Mouse (Mus musculus) spleen, postnatal 4 days (tissue): ENCODE measurements around the gene Eda.
A peak's percentile ranks its signal among the peaks of the same experiment; 100 is the strongest.

Source experiments
- DNase-seq, 2 experiments: peaks; one replicate each; pipeline ENCODE4 v3.0.0; 2022; ENCODE audit warnings: low spot score in 2 of 2

Gene Eda

DNA sequence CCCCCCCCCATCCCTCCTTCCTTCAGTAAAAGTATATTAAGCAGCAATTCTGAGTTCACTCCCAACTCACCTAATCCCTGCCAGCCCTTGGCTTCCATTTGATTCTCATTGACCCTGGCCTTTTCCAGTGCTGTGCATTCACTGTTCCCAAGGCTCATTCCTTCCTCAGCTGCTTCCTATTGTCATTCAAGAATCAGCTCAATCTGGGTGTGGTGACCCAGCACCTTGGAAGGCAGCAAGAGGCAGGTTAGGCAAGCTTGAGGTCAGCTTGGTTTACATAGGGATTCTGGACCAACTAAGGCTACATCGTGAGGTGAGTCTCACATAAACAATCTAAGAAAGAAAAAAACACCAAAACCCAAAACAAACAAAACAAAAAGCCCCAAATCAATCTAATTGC is 433.8 kb downstream of the Eda start:
- DNase-seq: no peak

DNA sequence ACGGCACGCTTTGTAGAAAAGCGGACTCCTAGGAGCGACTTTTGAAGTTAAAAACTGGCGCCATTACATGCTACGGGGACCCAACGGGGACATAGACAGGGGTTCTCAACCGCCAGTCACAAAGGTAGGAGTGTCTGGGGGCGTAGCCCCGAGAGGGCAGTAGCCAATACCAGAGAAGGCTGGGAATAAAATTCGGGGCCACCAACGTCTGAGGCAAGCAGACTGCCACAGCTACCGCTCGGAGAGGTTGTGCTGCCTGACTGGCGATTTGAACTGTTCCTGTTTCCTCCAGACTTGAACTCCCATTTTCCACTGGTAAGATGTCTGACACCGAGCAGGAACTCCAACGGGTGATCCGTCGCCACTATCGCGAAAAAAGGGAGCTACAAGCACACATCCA is 453.3 kb downstream of the Eda start, which contains the start of gene Otud6a:
TSS of gene Otud6a (plus strand) at position 321 of the 400 bp plus-strand sequence.
- DNase-seq: no peak

DNA sequence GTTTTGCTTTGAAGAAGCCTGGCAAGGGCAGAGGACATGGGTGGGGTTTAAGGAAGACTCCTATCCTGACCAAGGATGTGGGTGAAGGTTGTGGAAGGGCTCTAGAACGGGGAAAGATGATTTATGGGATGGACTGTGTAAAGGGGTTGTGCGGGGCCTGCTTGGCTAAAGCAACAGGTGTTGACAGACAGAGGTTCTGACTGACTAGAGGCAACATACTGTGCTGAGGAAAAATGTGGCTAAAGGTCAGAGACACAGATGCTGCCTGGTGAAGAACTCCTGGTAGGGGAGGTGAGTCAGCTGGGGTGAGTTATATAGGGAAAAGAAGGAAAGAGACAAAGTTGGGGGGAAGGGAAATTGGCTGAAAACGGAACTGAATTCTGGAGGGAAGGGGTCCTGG is 456.9 kb downstream of the Eda start:
- no peak for DNase-seq

DNA sequence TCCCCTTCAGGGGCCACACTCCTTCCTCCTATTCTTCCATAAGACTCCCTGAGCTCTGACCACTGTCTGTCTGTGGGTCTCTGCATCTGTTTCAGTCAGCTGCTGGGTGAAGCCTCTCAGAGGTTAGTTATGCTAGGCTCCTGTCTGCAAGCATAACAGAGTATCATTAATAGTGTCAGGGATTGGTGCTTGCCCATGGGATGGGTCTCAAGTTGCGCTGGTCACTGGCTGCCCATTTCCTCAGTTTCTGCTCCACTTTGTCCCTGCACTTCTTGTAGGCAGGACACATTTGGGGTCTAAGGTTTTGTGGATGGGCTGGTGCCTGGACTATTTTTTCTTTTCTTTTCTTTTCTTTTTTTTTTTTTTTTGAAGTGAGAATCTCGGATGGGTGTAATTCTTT is 467.2 kb downstream of the Eda start, which contains the start of gene Awat2:
TSS of gene Awat2 (minus strand) at position 101 of the 400 bp plus-strand sequence.
- peak in 1 of 2 experiments; percentile 29 for DNase-seq

DNA sequence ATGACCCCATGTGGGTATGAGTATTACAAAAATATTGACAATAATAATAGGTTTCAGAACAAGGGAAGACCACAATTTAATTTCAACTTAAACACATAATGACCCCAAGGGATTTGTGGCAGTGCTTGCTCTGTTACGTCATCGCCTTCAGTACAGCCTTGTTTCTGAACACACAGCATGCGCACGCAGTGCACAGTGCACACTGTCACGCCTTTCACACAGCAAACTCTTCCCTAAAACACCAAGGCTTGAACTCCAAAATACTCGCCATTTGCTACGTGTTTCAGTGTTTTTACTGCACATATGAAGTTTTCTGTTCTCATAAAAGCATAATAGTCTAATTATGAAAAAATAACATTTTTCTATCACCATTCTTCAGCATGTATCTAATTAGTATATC is 468.1 kb downstream of the Eda start:
- DNase-seq: peak in 1 of 2 experiments; percentile 23
